Mouse (Mus musculus) adrenal gland, adult 8-10 months (tissue): ENCODE data around the gene Cradd. TPM values are rescaled to one million over a fixed set of nuclear protein-coding genes. Genes with fewer than 3 reads are reported as not detected.

Experiments used
- DNase-seq: peaks from one replicate; pipeline ENCODE4 v3.0.0; 2022
- total RNA-seq, 4 experiments: library from RNA; stranded (reverse); gene quantifications; 2 replicates each; pipeline ENCODE4 v1.2.4; 2022

The Cradd gene
- total RNA-seq, 4 experiments from 2014 or later: 9.5 to 16.5 (median 13.2) TPM

DNA sequence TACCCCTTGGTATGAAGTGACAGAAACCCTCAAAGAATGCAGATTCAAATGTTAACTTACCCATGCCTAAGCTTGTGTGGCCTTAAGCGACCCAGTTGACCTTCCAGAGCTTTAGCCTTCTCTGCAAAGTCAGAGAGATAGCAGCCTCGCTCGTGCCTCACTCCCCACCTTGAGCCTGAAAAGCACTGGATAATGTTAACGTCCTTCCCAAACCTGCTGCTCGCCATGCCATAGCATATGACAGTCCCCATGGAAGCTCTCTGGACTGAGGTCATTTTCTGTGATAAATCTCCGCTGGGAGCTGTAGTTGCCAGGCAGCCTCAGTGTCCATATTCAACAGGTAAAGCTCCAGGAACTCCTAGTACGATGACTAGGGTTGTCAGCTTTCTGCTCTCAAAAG is 170.7 kb downstream of the Cradd start:
- no peak for DNase-seq

DNA sequence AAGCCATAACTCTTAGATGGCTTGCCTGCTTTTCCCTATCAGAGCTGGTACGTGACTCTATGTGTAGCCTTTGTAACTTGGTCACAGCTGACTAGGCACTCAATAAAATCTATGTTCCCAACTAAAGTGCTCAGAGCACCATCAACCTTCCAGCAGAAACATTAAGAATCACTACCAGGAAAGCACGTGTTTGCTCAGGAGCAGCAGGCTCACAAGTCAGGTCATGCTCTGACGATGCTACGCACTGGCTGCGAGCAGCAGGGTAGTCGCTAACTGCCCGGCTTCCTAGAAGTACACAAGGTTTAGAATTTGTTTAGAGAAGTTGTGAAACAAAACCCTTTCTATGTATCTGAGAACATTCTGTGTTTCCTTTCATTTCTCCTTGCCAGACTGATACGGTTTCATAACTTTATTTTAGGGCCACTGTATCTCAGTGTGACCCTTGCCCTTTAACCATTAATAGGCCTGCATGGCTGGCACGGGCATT is 171.4 kb downstream of the Cradd start:
- DNase-seq: no peak

DNA sequence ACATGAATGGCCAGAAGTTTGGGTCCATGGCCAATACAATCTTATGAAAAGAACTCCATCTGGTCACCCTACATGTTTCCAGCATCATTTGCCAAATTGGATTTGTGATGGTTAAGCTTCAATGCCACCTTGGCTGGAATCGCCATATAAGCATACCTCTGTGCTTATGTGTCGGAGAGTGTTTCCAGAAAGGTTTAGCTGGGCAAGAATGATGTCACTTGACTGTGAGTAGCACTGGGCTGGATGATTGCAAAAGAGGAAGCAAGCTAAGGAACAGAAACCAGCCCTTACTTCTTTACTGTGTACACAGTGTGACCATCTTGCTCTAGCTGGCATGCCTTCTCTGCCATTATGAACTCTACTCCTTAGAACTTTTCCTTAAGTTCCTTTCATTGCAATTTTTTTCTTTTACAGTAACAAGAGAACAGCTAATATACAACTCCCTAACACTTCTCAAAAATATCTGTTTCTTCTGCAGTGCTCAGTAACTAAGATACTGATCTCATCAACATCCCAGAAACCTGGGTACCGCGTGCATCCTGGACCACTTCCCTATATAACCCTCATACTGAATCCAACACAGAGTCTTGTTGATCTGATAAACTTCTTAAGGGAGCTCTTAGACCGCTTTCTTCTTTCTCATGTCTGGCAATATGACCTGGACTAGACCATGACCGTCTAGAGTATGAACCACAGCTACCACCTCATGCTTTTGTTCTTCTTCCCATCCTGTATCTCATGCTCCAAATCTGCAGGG is 172.7 kb downstream of the Cradd start:
- no peak for DNase-seq

DNA sequence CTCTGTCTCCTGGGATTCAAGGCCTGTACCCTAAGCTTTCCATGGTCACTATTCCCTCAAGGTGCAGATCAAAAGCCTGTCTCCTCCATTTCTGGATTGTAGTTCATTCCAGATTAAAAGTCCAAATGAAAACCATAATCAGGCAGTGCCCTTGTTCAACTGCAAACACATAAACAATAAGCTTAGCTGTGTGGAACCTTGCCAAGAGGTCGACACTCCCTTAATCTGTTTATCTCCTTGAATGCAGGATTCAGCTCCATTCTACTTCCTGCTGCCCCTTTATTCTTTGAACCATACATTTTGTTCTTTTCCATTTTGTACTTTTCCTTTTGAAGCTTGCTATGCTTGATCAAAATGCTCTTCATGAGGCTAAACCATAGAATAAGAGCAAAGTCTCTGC is 174.3 kb downstream of the Cradd start:
- DNase-seq: no peak

DNA sequence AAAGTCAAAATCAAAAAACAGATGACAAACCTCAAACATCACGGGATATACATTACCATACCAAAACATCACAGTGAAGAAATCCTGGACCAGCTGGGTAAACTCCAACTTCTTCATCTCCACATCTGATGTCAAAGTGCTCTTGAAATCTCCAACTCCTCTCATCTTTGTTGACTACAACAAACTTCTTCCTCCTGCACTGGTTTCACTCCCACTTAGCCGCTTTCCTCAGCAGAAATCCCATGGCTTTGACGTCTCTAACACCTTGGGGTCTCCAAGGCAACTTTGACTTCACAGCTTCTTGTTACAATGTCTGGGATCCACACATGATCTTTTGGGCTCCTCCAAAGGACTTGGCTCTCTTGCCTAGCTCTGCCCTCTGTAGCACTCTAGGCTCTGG is 175.3 kb downstream of the Cradd start:
- no peak for DNase-seq

DNA sequence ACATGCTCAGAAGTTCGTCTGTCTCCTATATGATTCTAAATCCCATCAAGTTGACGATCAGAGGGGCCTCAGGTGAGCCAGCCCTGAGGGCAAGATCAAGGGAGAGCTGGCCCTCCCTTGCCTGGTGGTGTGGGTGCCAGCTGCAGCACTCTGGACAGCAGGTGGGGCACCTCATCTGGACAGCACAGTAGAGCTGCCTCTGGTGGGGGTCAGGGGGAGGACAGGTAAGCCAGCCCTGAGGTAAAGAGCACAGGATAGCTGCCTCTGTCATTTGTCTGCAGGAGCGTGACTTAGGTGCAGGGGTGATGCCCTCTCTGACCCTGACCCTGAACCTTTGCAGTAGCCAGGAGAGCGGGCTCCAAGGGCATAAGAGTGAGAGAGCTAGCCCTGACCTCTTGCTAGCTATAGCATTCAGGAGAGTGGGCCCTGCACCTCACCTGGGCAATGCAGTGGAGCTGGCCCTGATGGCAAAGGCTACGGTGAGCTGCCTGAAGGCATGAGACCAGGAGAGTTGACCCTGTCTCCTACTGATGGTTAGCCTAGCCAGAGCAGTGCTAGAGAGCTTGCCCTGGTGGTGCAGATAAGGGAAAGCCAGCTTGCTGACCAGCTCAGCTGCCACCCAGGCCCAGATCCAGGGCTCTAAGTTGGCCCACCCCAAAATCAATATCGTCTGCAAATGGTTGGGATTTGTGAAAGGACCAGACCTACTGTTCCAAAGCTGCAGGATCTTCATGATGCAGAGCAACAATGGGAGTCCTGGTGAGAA is 176.6 kb downstream of the Cradd start:
- DNase-seq: no peak

DNA sequence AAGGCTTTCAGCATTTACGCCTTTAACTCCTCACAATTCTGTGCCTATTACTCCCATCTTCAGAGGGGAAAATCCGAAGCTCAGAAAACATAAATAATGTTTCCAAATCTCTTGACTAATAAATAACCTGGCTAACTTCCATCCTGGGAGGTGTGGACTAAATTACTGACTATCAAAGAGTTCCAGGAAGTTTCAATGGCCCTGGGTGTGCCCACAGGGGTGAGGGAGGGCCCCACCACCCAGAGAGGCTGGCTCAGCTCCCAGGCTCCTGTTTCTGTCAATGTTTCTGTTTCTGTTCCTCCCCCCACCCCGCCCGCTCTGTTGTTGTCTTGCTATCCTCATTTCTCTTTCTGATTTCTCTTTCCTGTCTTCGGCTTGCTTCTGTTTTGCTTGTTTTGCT is 177.4 kb downstream of the Cradd start:
- peak; percentile 52 for DNase-seq

DNA sequence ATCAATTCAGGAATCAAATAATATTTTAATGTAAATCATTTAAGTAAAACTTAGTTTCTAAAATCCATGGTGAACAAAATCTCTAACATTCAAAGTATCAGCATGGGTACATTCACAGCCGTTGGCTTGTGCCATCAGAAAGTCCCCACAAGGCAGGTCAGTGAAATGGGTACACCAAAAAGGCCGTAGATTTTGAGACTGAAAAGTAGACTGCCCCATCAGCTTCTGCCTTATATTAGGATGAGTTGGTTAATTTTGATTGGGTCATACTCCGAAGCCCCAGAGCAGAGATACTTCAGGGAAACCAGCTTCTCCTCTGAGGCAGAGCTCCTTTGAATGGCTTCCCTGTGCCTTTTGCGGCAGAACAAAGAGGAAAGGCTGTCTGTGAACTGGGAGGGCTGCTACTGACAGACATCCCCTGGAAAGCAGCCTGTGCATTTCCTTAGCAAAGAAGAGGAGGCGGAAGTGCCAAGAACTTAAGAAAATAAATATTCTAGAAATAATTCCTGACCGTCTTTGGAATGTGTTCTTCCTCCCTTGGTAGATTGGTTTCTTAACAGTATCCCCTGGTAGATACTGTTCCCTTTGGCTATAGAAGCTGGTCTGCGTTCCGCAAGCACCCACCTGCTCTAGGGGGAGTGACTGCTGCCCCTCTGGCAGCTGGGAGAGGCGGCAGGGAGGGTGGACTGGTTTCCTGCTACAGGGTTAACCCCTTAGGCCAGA is 178.6 kb downstream of the Cradd start:
- no peak for DNase-seq

DNA sequence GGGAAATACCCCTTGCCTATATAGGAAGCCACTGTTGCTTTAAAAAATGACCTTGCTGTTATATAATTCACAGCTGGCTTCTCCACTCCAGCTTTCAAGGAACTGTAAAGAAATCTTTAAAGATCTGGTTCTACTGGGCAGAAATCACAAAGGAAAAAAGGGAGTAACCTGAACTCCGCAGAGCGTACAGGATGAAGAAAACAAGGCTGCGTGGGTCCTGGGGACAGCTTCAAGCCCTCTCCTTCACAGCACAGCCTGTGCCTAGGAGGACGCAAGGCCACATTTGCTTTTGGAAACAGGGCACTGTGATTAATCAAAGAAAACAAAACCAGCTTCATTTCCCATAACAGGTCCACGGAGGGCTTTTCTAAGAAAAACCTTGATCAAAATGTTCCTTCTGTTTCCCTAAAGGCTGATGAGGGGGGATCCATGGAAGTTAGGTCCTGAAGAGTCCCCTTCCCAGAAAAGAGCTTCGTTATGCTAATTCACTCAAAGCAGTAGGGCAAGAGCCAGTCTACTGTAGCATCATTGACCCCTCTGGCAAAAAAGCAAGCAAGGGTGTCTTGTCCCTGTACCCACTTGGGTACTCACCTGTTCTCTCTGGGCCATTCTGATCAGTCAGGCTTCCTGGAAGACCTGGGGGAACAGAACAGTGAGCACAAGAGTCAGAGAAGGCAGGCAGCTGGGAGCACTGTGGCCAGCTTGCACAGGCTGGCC is 179.4 kb downstream of the Cradd start:
- DNase-seq: no peak

DNA sequence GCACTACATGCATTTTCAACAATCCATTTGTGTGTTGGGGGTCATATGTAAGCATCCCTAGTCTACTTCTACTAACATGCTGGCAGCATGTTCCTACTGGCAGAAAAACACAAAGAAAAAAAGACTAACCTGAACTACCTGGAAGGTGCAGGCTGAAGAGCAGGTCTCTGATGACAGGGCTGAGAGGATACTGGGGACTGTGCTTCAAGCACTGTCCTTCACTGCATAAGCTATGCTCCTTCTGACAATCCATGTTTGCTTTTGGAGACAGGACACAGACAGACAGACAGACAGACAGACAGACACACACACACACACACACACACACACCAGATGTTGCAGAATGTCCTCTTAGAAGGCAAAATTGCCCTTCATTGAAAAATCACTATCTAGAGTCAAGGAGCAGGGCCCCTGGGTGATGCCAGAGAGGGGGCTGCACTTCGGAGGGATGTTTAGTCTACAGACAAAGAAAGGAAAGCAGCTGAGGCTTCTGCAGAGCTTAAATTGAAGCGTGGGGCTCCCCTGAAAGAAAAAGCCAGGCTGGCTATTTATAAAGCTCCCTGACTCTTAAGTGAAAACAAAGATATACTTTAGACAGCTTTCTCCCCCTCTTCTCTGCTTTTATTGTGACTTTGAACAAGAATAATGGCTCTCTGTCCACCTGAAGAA is 180.4 kb downstream of the Cradd start:
- DNase-seq: no peak

DNA sequence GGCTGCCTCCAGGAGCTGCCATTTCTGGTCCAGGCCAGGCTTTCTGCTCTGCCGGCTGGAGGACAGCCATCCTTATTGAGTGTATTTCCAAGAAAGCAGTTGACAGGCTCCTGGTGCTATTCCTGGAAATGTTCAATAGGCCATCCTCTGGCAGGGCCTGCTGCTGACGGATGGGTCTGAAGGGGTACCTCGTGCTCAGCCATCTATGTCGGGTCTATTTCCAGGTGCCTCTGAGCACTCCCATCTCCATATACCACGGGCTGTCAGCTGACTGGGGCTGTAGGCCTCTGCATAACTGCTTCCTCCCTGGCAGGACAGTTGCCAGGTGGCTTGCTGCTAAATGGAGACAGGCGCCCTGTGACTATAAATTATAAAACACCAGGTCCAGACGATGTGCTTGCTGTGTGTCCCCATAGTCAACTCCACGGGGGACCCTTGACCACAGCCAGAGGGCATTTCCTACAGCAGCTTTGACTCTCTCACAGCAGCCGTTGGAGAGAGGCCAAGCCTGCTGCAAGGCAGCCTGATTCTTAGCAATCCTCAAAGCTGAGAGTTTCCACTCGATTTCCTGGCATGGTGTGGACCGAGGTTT is 181.0 kb downstream of the Cradd start:
- DNase-seq: peak; percentile 66

DNA sequence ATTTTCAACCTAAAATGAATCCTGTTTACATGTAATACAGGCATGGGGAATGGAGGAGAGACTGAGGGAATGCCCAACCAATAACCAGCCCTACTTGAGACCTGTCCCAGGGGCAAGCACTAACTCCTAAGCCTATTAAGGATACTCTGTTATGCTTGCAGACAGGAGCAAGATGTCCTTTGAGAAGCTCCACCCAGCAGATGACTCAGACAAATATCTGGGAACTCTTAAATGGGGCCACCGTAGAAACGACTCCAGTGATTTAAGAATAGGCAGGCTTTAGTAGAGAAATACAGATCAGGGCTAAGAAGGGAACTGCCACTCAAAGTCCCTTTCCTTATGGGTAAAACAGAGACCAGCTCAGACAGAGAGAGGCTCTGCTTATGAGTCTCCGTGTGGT is 182.9 kb downstream of the Cradd start:
- no peak for DNase-seq

DNA sequence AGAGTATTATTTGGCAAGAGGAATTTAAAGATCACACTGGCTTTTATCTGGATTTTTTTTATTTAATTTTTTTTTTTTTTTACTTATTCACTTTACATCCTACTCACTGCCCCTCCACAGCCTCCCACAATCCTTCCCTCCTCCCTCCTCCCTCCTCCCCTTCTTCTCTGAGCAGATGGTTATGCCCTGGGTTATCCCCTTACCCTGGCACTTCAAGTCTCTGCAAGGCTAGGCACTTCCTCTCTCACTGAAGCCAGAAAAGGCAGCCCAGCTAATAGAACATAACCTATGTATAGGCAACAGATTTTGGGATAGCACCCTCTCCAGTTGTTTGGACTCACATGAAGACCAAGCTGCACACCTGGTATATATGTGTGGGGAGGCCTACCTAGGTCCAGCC is 183.7 kb downstream of the Cradd start:
- DNase-seq: no peak

DNA sequence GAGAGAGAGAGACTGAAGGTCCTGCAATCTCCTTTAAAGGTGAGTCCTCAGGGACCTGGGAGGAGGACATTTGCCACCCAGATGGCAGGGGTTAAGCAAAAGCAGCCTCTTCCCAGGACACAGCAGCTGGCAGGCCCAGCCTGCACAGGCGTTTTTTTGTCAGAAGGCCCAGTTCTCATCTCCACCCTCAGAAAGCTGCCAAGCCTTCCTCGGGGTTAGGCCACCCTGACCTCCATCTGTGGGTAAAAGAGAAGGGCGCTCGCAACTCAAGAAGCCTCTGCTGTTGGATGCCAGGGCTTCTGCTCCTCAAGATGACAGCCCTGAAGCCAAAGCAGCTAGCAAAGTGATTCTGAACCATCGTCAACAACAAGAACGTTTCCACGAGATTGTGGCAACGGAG is 184.3 kb downstream of the Cradd start:
- no peak for DNase-seq

DNA sequence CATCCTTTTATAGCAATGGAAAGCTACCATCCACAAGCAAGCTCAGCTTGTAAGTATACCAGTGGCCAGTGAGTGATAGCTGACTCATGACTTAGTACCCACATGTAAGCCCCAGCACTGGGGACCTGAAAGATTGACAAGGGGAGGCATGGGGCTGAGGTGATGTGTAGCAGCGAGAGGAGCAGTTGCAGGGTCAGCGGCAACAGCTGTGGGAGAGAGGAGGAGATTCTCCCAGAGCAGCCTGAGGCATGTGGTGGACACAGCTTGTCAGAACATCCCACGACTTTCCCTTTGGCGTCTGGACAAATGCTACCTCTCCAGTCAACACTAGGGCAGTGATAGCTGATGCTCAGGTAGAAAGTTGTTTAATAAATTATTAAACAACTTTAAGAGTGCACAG is 190.9 kb downstream of the Cradd start:
- DNase-seq: no peak

Other genes starting within 250 kb of the Cradd start
- gene Socs2, start 93.0 kb upstream of the Cradd start, total RNA-seq: 10 to 100 TPM; 10.6 to 56.8 (median 12.6) TPM
- 10 to 100 TPM; 80.4 to 93.6 (median 88.5) TPM for gene Mrpl42, start 177.8 kb upstream of the Cradd start, total RNA-seq
- 100 to 1,000 TPM; 129 to 155 (median 138) TPM for gene Ube2n, start 191.0 kb upstream of the Cradd start, total RNA-seq
- 100 to 1,000 TPM in 3 of 4 experiments, 10 to 100 TPM in 1; 94.5 to 230 (median 162) TPM for gene Nudt4, start 240.0 kb upstream of the Cradd start, total RNA-seq